Mouse (Mus musculus) frontal cortex, postnatal 36 days (tissue): ENCODE measurements around the gene Rasl10a.

Source experiments
- DNase-seq, 2 experiments: peaks; one replicate each; pipeline ENCODE4 v3.0.0; 2022; ENCODE audit warnings: low spot score in 2 of 2

The Rasl10a gene

GRCm38 (mm10) chr11:5052200-5052854, 5.6 kb upstream of the Rasl10a start:
- peak; percentile 54 to 84 for DNase-seq

- DNase-seq: no peak
These were observed 3.8 kb upstream of the Rasl10a start for GRCm38 (mm10) chr11:5054151-5054550.

- DNase-seq: no peak
These were observed 3.1 kb upstream of the Rasl10a start for GRCm38 (mm10) chr11:5054874-5055273.

- no peak for DNase-seq
These were observed 1.7 kb upstream of the Rasl10a start for GRCm38 (mm10) chr11:5055945-5056938.

GRCm38 (mm10) chr11:5057064-5057463, 864 bp upstream of the Rasl10a start:
- DNase-seq: no peak

GRCm38 (mm10) chr11:5057541-5057855, 430 bp upstream of the Rasl10a start:
- peak in 1 of 2 experiments; percentile 26 for DNase-seq

GRCm38 (mm10) chr11:5058783-5059182, 855 bp downstream of the Rasl10a start:
- peak in 1 of 2 experiments; percentile 29 for DNase-seq

- no peak for DNase-seq
These were observed 1.3 kb downstream of the Rasl10a start for GRCm38 (mm10) chr11:5059230-5059629.

GRCm38 (mm10) chr11:5059704-5060156, 1.8 kb downstream of the Rasl10a start:
- peak; percentile 58 to 77 for DNase-seq

- peak; percentile 28 to 30 for DNase-seq
These were observed 3.0 kb downstream of the Rasl10a start for GRCm38 (mm10) chr11:5060756-5061412.

GRCm38 (mm10) chr11:5061413-5062139, 3.6 kb downstream of the Rasl10a start:
- peak; percentile 97 for DNase-seq

GRCm38 (mm10) chr11:5062326-5062725, 4.4 kb downstream of the Rasl10a start:
- DNase-seq: no peak

- DNase-seq: no peak
These were observed 5.1 kb downstream of the Rasl10a start for GRCm38 (mm10) chr11:5062860-5063505.

GRCm38 (mm10) chr11:5063561-5064281, 5.8 kb downstream of the Rasl10a start:
- peak in 1 of 2 experiments; percentile 45 for DNase-seq

- DNase-seq: peak; percentile 46 to 49
These were observed 6.5 kb downstream of the Rasl10a start for GRCm38 (mm10) chr11:5064282-5065055.

GRCm38 (mm10) chr11:5065056-5065821, 7.3 kb downstream of the Rasl10a start, which contains the start of gene Gas2l1:
Gas2l1 (minus strand) TSS chr11:5065327.
- DNase-seq: peak; percentile 84 to 86

GRCm38 (mm10) chr11:5067063-5067462, 9.1 kb downstream of the Rasl10a start:
- no peak for DNase-seq

GRCm38 (mm10) chr11:5068126-5068971, 10.4 kb downstream of the Rasl10a start:
- DNase-seq: no peak
